Mouse (Mus musculus) right cerebral cortex, adult 2 months (tissue): ENCODE measurements around the gene Cdc45.

Experiments used
- DNase-seq, 2 experiments: peaks; one replicate each; pipeline ENCODE4 v3.0.0; 2021 to 2022; ENCODE audit warnings: low spot score in 2 of 2

Cdc45 gene

GRCm38 (mm10) chr16:18730640-18731039 lies 81.1 kb downstream of the Cdc45 start:
- no peak for DNase-seq
